Mouse (Mus musculus) cortical plate, adult 2 months (tissue): ENCODE measurements around the gene Cideb. TPM values are rescaled to one million over a fixed set of nuclear protein-coding genes. Genes with fewer than 3 reads are reported as not detected.

Experiments used
- H3K27ac ChIP-seq: fragments of 200-500 bp; 2 replicates; pipeline ENCODE4 v1.5.1; 2012; ENCODE audit warnings: low read length, control low read depth, inconsistent platforms; ENCODE audit not compliant: insufficient read depth
- H3K4me1 ChIP-seq: fragments of 200-500 bp; 2 replicates; pipeline ENCODE4 v1.6.1; 2011; ENCODE audit warnings: low read length; ENCODE audit not compliant: control insufficient read depth, insufficient read depth
- H3K4me3 ChIP-seq: fragments of 200-500 bp; 2 replicates; pipeline ENCODE4 v1.5.1; 2011; ENCODE audit warnings: mild to moderate bottlenecking, low read length, control low read depth; ENCODE audit not compliant: insufficient read depth
- CTCF ChIP-seq: fragments of 200-500 bp; IDR thresholded peaks from 2 replicates; pipeline ENCODE4 v1.5.1; 2011; ENCODE audit warnings: mild to moderate bottlenecking, control low read depth, low read length; ENCODE audit not compliant: insufficient read depth; ENCODE audit errors: extremely low read depth
- POLR2A ChIP-seq: fragments of 200-500 bp; IDR thresholded peaks from 2 replicates; pipeline ENCODE4 v1.6.1; 2011; ENCODE audit warnings: mild to moderate bottlenecking, low read length, control low read depth; ENCODE audit not compliant: insufficient read depth; ENCODE audit errors: extremely low read depth
- polyA plus RNA-seq: library from polyadenylated mRNA; depleted of rRNA; stranded (reverse); fragments of >200 nt; gene quantifications from 2 replicates; pipeline ENCODE4 v1.2.3, GENCODE M21; 2012

The Cideb gene
- polyA plus RNA-seq, 1 experiment: 18.2 TPM

DNA sequence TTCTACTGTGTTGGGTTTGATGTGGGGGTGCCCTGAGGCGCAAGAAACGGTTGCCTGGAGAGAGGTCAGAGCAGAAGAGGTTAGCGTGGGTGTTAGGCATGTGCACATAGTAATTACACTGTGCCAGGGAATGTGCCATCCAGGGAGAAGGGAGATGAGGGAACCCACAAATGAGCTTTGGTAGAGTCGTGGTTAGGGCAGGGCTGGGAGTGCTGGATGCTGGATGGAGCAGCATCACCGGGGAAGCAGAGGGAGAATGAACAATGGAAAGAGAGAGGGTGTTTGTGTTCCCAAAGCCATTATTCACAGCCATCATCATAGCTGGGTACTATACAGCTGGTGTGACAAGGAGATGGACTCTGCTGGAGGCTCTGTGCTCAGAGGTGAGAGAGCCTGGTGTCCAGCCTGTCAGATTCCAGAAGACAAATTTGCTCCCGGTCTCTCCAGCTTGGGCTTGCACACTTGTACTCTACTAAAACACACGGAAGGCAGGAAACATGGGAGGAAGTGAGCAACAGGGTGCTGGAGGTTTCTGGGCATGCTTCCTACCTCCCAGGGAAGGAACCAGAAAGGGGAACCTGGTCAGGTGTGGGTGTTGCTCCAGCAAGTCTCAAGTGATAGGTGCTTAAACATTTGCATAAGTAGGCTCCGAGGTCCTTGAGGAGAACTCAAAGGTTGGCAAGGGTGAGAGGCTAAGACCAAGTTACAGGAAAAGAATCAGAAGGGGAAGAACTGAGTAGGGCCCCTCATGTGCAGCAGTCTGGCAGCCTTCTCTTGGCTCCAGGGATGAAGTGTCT is 30.2 kb downstream of the Cideb start:
- H3K4me1 ChIP-seq: peaks cover 2% of the 10 kb centered on the region; the same call in 1 of the 2 replicates
- no peak overlapping the region for H3K4me3 ChIP-seq
- no peak overlapping the region for H3K27ac ChIP-seq
- TF ChIP-seq POLR2A: no peak
- no peak for TF ChIP-seq CTCF

DNA sequence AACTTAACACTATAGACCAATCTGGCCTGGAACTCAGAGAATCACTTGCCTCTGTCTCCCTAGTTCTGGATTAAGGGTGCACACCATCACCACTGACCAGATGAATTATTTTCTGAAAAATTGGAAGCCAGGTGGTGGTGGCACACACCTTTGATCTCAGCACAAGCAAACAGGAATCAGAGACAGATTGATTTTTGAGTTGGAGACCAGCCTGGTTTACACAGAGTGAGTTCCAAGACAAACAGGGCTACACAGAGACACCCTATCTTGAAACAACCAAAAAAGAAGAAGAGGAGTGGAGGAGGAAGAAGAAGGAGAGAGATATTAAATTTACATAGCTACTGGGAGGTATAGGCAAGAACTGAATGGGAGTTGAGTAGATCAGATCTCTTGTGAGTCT is 32.0 kb downstream of the Cideb start:
- Histone ChIP-seq H3K4me1 (peaks cover 2% of the 10 kb centered on the region; the same call in 1 of the 2 replicates), H3K4me3 (no peak overlapping the region), H3K27ac (no peak overlapping the region)
- TF ChIP-seq POLR2A (no peak), CTCF (no peak)

DNA sequence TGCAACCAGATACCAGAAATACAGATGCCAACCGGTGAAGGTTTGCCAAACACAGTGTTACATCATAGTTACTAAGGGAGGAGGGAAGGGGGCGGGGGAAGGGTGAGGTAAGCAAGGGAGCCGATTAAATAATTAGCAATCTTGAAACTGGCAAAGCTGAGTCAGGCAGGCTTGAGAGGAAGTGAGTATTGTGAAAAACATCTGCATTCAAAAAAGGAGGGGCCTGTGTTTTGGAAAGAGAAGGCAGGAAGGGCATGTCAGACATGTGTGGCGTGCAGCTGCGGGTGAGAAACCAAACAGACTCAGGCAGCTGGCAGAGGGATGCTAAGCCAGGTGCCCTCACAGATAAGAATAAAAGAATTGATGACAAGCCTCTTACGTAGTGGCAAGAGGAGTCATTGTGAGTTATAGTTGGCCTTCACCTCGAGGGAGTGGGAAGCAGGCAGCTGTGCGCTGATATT is 33.8 kb downstream of the Cideb start:
- Histone ChIP-seq H3K4me3 (no peak overlapping the region), H3K27ac (no peak overlapping the region), H3K4me1 (no peaks in the 10 kb centered on the region)
- TF ChIP-seq CTCF (no peak), POLR2A (no peak)

DNA sequence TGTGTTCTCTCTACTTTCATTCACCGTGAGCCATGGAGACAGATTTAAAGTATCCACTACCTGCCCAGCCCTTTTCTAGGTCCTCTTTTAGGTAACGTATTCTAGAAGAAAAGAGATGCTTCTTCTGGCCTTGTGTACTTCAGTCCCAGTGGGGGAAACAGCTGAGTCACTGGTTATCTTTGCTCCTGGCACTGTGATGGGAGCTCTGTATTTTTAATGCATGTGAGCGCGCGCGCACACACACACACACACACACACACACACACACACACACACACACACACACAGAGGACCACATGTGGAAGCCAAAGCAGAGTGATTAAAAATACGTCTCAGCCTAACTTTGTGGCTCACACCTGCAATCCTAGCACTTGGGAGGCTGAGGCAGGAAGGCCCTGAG is 34.8 kb downstream of the Cideb start:
- H3K4me3 ChIP-seq: no peak overlapping the region
- TF ChIP-seq CTCF (no peak), POLR2A (no peak)

DNA sequence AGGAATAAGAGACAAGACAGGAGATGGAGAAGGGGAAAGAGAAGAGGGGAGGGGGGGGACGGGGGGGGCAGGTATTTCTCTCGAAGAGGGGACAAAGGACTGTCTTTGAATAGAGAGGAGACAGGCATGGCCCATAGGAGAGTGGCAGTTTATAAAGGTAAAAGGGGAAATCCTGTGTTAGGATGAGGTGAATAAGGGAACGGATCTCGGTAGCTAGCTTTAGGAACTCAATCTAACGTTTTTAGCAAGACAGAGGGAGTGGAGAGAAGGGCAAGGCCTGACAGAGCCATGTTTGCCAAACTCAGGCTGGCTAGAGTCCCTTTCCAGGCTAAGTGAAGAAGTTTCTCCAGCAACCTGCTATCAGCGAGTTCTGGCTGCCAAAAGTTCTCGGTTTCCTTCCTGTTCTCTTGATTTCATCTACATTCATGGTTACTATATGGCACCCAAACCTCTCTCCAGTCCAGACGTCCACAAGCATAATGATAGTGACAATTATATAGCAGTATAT is 35.8 kb downstream of the Cideb start:
- Histone ChIP-seq H3K4me3 (peak overlapping the region; percentile 62), H3K4me1 (no peaks in the 10 kb centered on the region), H3K27ac (no peak overlapping the region)
- TF ChIP-seq CTCF: no peak
- no peak for TF ChIP-seq POLR2A

More for the DNA sequence above, 34.8 kb downstream of the Cideb start:
- Histone ChIP-seq H3K4me1 (no peaks in the 10 kb centered on the region), H3K27ac (no peak overlapping the region)

DNA sequence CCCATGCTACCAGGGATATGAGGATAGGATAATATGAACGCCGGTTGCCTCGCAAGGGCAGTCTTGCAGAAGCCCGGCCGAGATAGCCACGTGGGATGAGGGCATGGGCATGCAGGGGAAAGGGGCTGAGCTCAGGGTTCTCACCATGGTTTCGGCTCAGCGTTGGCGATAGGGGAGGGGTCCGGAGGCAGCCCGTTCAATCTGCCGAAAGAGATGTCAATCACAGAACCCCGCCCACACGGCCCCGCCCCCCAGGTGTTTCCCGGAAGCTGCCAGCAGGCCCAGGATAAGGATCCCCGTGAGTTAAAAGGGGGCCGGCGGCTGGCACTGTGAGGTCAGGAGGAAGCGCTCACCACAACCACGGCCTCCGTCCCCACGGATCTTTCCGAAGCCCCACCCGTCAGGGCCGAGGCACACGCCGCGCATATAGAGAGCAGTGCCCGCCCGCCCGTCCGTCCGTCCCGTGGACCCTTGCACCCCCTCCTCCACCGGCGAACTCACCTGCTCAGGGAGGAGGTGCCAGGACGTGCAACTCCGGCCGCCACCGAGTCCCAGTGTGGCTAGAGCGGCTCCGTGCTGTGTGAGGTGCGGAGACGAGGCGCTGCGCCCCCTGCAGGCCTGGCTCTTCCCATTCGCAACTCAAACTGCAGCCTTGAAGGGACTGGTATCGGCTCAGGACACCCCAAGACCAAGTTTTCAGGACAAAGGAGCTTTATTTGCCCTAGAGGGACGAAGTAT is 36.4 kb downstream of the Cideb start, which contains the start of gene Rabggta:
Rabggta (minus strand) TSS at position 564 of the 738 bp plus-strand sequence.
- no peak within 1 kb of the TSS for H3K27ac ChIP-seq
- peak within 1 kb of the TSS; percentile 62 for H3K4me3 ChIP-seq
- peak; percentile 46; the same call in 1 of the 2 replicates for TF ChIP-seq POLR2A
- peak; percentile 81 for TF ChIP-seq CTCF
- H3K4me1 ChIP-seq: no peaks in the 10 kb centered on the region

DNA sequence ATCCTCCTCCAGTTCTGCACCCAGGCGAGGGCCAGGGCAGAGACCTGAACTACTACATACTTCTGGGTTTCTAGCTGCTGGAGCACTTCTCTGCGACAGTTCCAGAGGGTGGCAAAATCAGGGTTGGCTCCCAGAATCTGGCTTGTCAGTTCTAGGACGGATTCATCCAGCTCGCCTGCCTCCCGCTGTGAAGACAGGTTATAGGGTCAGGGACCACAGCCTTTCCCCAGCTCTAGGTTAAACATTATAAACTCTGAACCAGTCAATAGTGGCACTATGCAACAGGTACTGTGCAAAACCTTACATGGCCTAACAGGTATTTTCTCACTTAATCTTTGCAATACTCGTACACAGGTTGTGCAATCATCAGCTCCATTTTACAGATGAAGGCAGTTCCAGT is 37.2 kb downstream of the Cideb start:
- H3K4me1 ChIP-seq: no peaks in the 10 kb centered on the region
- no peak overlapping the region for H3K27ac ChIP-seq
- peak overlapping the region; percentile 62; the same call in 1 of the 2 replicates for H3K4me3 ChIP-seq
- no peak for TF ChIP-seq CTCF
- no peak for TF ChIP-seq POLR2A

DNA sequence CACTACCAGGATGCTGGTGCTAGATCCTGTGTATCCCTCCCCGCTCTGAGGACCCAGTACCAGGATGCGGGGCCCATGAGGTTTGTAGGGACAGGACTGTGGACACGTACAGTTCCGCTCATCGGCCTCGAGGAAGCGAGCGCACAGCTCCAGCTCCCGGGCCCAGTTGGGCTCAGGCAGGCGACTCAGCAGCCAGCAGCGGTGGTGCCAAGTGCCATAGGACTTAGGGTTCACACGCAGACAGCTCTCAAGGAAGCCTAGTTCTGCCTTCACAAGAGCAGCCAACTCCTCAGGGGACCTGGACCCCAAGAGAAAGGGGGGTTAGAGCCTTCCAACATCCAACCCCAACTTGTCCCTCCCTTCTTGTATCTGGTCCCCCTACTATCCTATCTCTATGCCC is 37.6 kb downstream of the Cideb start:
- Histone ChIP-seq H3K4me1 (no peaks in the 10 kb centered on the region), H3K4me3 (no peak overlapping the region), H3K27ac (no peak overlapping the region)
- no peak for TF ChIP-seq CTCF
- no peak for TF ChIP-seq POLR2A

DNA sequence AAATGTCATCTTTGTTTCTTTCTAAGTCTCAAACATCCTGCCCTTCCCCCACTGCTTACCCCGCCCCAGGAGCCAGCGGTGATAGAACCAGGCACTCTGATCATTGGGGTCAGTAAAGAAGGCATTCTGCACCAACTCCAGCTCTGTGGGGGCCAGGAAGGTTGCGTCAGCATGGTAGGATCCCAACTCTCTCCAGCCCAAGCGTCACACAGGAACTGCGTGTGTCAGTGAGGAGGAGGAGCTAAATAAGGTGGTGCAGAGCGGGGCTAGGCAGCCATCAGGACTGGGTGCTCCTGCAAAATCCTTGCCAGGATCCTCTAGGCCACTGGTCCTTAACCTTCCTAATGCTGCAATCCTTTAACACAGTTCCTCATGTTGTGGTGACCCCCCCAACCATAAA is 38.5 kb downstream of the Cideb start:
- Histone ChIP-seq H3K27ac (no peak overlapping the region), H3K4me1 (no peaks in the 10 kb centered on the region), H3K4me3 (no peak overlapping the region)
- TF ChIP-seq CTCF (no peak), POLR2A (no peak)
